Mouse (Mus musculus) limb, embryonic 12.5 days (tissue): ENCODE measurements around the gene Arsb. TPM values are rescaled to one million over a fixed set of nuclear protein-coding genes. Genes with fewer than 3 reads are reported as not detected.

Experiments used
- ATAC-seq: fragments of 200-750 bp; cut with Nextera tagmentation; 2 replicates; pipeline ENCODE4 v1.8.0; 2017; ENCODE audit warnings: low read depth, moderate TSS enrichment; ENCODE audit not compliant: insufficient number of reproducible peaks, insufficient read depth, low FRiP score, low TSS enrichment
- H3K27ac ChIP-seq: fragments of 300-500 bp; sonication (generic); 2 replicates; pipeline ENCODE4 v1.5.1; 2016; ENCODE audit warnings: mild to moderate bottlenecking, moderate library complexity
- H3K27me3 ChIP-seq: fragments of 300-500 bp; sonication (generic); 2 replicates; pipeline ENCODE4 v1.6.1; 2016; ENCODE audit warnings: mild to moderate bottlenecking, moderate library complexity
- H3K36me3 ChIP-seq: fragments of 300-500 bp; sonication (generic); 2 replicates; pipeline ENCODE4 v1.6.1; 2016; ENCODE audit warnings: mild to moderate bottlenecking, moderate library complexity
- H3K4me1 ChIP-seq: fragments of 300-500 bp; sonication (generic); replicated peaks from 2 replicates; pipeline ENCODE4 v1.6.1; 2016
- H3K4me2 ChIP-seq: fragments of 300-500 bp; sonication (generic); 2 replicates; pipeline ENCODE4 v1.6.1; 2016; ENCODE audit warnings: mild to moderate bottlenecking, moderate library complexity
- H3K4me3 ChIP-seq: fragments of 300-500 bp; sonication (generic); replicated peaks from 2 replicates; pipeline ENCODE4 v1.5.1; 2016; ENCODE audit warnings: mild to moderate bottlenecking
- H3K9ac ChIP-seq: fragments of 300-500 bp; sonication (generic); replicated peaks from 2 replicates; pipeline ENCODE4 v1.6.1; 2016; ENCODE audit warnings: mild to moderate bottlenecking, moderate library complexity
- H3K9me3 ChIP-seq: fragments of 300-500 bp; sonication (generic); 2 replicates; pipeline ENCODE4 v1.6.1; 2016; ENCODE audit warnings: mild to moderate bottlenecking, moderate library complexity
- WGBS: fragments of 180-500 bp; shearing (Covaris S2); methylation state at CpG from one replicate; pipeline ENCODE4 v1.1.7; 2016; 5-methylcytosine and 5-hydroxymethylcytosine counted together
- polyA plus RNA-seq: library from polyadenylated mRNA; unstranded; fragments of >200 nt; fragmentation: Nextera tagmentation; extraction: Ambion mirVana; gene quantifications from 2 replicates; pipeline ENCODE4 v1.2.1, GENCODE M21; 2016

Arsb gene
- polyA plus RNA-seq, 1 experiment from 2014 or later, result 7.9 TPM

GRCm38 (mm10) chr13:93912326-93912915, 141.0 kb downstream of the Arsb start:
- Histone ChIP-seq H3K4me3 (no peak overlapping the region), H3K27ac (no peak overlapping the region), H3K36me3 (no peaks in the 10 kb centered on the region), H3K9ac (no peak overlapping the region), H3K27me3 (no peaks in the 10 kb centered on the region), H3K4me2 (no peak overlapping the region), H3K9me3 (no peaks in the 10 kb centered on the region), H3K4me1 (peaks cover 43% of the 10 kb centered on the region)
- 78% methylated on average over 5 of the region's 5 CpGs for WGBS
- no peak for ATAC-seq

GRCm38 (mm10) chr13:93914206-93914605, 142.8 kb downstream of the Arsb start:
- 81% methylated on average over 3 of the region's 3 CpGs for WGBS
- no peaks in the 10 kb centered on the region for H3K36me3 ChIP-seq
- H3K4me2 ChIP-seq, result no peak overlapping the region
- peaks cover 38% of the 10 kb centered on the region for H3K4me1 ChIP-seq
- ATAC-seq, result no peak
- no peak overlapping the region for H3K4me3 ChIP-seq
- no peaks in the 10 kb centered on the region for H3K9me3 ChIP-seq
- H3K9ac ChIP-seq, result no peak overlapping the region
- no peaks in the 10 kb centered on the region for H3K27me3 ChIP-seq
- no peak overlapping the region for H3K27ac ChIP-seq

- WGBS, result 75% methylated on average over 16 of the region's 16 CpGs
- Histone ChIP-seq H3K4me2 (no peak overlapping the region), H3K9ac (no peak overlapping the region), H3K9me3 (no peaks in the 10 kb centered on the region), H3K27me3 (no peaks in the 10 kb centered on the region), H3K4me3 (no peak overlapping the region), H3K4me1 (peaks cover 24% of the 10 kb centered on the region), H3K27ac (no peak overlapping the region), H3K36me3 (no peaks in the 10 kb centered on the region)
- no peak for ATAC-seq
These were observed 144.5 kb downstream of the Arsb start for GRCm38 (mm10) chr13:93915641-93916570.

GRCm38 (mm10) chr13:93919536-93919935, 148.1 kb downstream of the Arsb start:
- H3K9ac ChIP-seq, result no peak overlapping the region
- peaks cover 17% of the 10 kb centered on the region for H3K4me1 ChIP-seq
- no peak overlapping the region for H3K27ac ChIP-seq
- no peak for ATAC-seq
- no peaks in the 10 kb centered on the region for H3K27me3 ChIP-seq
- no peak overlapping the region for H3K4me3 ChIP-seq
- H3K4me2 ChIP-seq, result no peak overlapping the region
- 69% methylated on average over 3 of the region's 3 CpGs for WGBS
- no peaks in the 10 kb centered on the region for H3K36me3 ChIP-seq
- no peaks in the 10 kb centered on the region for H3K9me3 ChIP-seq

- no peak overlapping the region for H3K27ac ChIP-seq
- peaks cover 24% of the 10 kb centered on the region for H3K4me1 ChIP-seq
- no peaks in the 10 kb centered on the region for H3K9me3 ChIP-seq
- WGBS, result 88% methylated on average over 8 of the region's 8 CpGs
- H3K27me3 ChIP-seq, result no peaks in the 10 kb centered on the region
- no peak overlapping the region for H3K4me3 ChIP-seq
- H3K9ac ChIP-seq, result no peak overlapping the region
- no peak overlapping the region for H3K4me2 ChIP-seq
- ATAC-seq, result no peak
- H3K36me3 ChIP-seq, result no peaks in the 10 kb centered on the region
These were observed 148.8 kb downstream of the Arsb start for GRCm38 (mm10) chr13:93920080-93920785.

- ATAC-seq, result no peak
These were observed 149.4 kb downstream of the Arsb start for GRCm38 (mm10) chr13:93920786-93921300.

GRCm38 (mm10) chr13:93921831-93922565, 150.6 kb downstream of the Arsb start:
- H3K9ac ChIP-seq, result no peak overlapping the region
- 86% methylated on average over 5 of the region's 5 CpGs for WGBS
- peaks cover 31% of the 10 kb centered on the region for H3K4me1 ChIP-seq
- no peak overlapping the region for H3K27ac ChIP-seq
- no peaks in the 10 kb centered on the region for H3K36me3 ChIP-seq
- no peaks in the 10 kb centered on the region for H3K27me3 ChIP-seq
- no peak overlapping the region for H3K4me2 ChIP-seq
- no peaks in the 10 kb centered on the region for H3K9me3 ChIP-seq
- H3K4me3 ChIP-seq, result no peak overlapping the region
- no peak for ATAC-seq

More at GRCm38 (mm10) chr13:93920786-93921300, 149.4 kb downstream of the Arsb start:
- no peaks in the 10 kb centered on the region for H3K36me3 ChIP-seq
- WGBS, result 90% methylated on average over 4 of the region's 4 CpGs
- no peak overlapping the region for H3K4me3 ChIP-seq
- H3K27me3 ChIP-seq, result no peaks in the 10 kb centered on the region
- no peak overlapping the region for H3K4me2 ChIP-seq
- 0 out of 2 replicates have a peak overlapping the region, but pooled peaks have one; percentile 23 for H3K27ac ChIP-seq
- H3K9me3 ChIP-seq, result no peaks in the 10 kb centered on the region
- H3K4me1 ChIP-seq, result peaks cover 26% of the 10 kb centered on the region
- no peak overlapping the region for H3K9ac ChIP-seq

GRCm38 (mm10) chr13:93922566-93922910, 151.1 kb downstream of the Arsb start:
- 60% methylated on average over 7 of the region's 7 CpGs for WGBS

GRCm38 (mm10) chr13:93924735-93925432, 153.5 kb downstream of the Arsb start:
- Histone ChIP-seq H3K27ac (0 out of 2 replicates have a peak overlapping the region, but pooled peaks have one; percentile 31), H3K4me1 (peaks cover 52% of the 10 kb centered on the region), H3K36me3 (no peaks in the 10 kb centered on the region), H3K9ac (no peak overlapping the region), H3K4me2 (no peak overlapping the region), H3K27me3 (no peaks in the 10 kb centered on the region), H3K9me3 (no peaks in the 10 kb centered on the region), H3K4me3 (no peak overlapping the region)
- 70% methylated on average over 9 of the region's 9 CpGs for WGBS
- 0 out of 2 replicates have a peak, but pooled peaks have one; percentile 39 for ATAC-seq

More at GRCm38 (mm10) chr13:93922566-93922910, 151.1 kb downstream of the Arsb start:
- Histone ChIP-seq H3K4me3 (no peak overlapping the region), H3K4me2 (no peak overlapping the region), H3K4me1 (peaks cover 36% of the 10 kb centered on the region), H3K9me3 (no peaks in the 10 kb centered on the region), H3K27ac (no peak overlapping the region), H3K9ac (no peak overlapping the region), H3K36me3 (no peaks in the 10 kb centered on the region), H3K27me3 (no peaks in the 10 kb centered on the region)
- no peak for ATAC-seq
